Mouse (Mus musculus) midbrain, embryonic 16.5 days (tissue): Measurements from ENCODE around the gene Oat. TPM values are rescaled to one million over a fixed set of nuclear protein-coding genes. Genes with fewer than 3 reads are reported as not detected.

Source experiments
- ATAC-seq: fragments of 200-750 bp; cut with Nextera tagmentation; 2 replicates; pipeline ENCODE4 v1.8.0; 2017; ENCODE audit warnings: moderate TSS enrichment
- H3K27ac ChIP-seq: fragments of 300-500 bp; sonication (generic); 2 replicates; pipeline ENCODE4 v1.5.1; 2014; ENCODE audit warnings: mild to moderate bottlenecking, low read length, mixed read lengths
- H3K27me3 ChIP-seq: fragments of 300-500 bp; sonication (generic); 2 replicates; pipeline ENCODE4 v1.6.1; 2014; ENCODE audit warnings: low read depth, low read length, mixed read lengths; ENCODE audit not compliant: control insufficient read depth, insufficient read depth
- H3K36me3 ChIP-seq: fragments of 300-500 bp; sonication (generic); 2 replicates; pipeline ENCODE4 v1.6.1; 2014; ENCODE audit warnings: mild to moderate bottlenecking, low read length, moderate library complexity, mixed read lengths; ENCODE audit not compliant: control insufficient read depth, insufficient read depth
- H3K4me1 ChIP-seq: fragments of 300-500 bp; sonication (generic); 2 replicates; pipeline ENCODE4 v1.6.1; 2014; ENCODE audit warnings: mild to moderate bottlenecking, low read length, mixed read lengths; ENCODE audit not compliant: control insufficient read depth, insufficient read depth
- H3K4me2 ChIP-seq: fragments of 300-500 bp; sonication (generic); 2 replicates; pipeline ENCODE4 v1.6.1; 2014; ENCODE audit warnings: mild to moderate bottlenecking, low read length, mixed read lengths
- H3K4me3 ChIP-seq: fragments of 300-500 bp; sonication (generic); 2 replicates; pipeline ENCODE4 v1.5.1; 2014; ENCODE audit warnings: low read depth, mild to moderate bottlenecking, low read length, moderate library complexity, mixed read lengths
- H3K9ac ChIP-seq: fragments of 300-500 bp; sonication (generic); 2 replicates; pipeline ENCODE4 v1.6.1; 2014; ENCODE audit warnings: low read depth, low read length, mixed read lengths
- H3K9me3 ChIP-seq: fragments of 300-500 bp; sonication (generic); replicated peaks from 2 replicates; pipeline ENCODE4 v1.6.1; 2014; ENCODE audit warnings: mild to moderate bottlenecking, low read length, mixed read lengths; ENCODE audit not compliant: control insufficient read depth, poor library complexity, severe bottlenecking
- WGBS: fragments of 180-500 bp; shearing (Covaris S2); extraction: QIAGEN DNeasy Blood & Tissue Kit; methylation state at CpG from one replicate; pipeline ENCODE4 v1.1.7; 2014; 5-methylcytosine and 5-hydroxymethylcytosine counted together
- polyA plus RNA-seq: library from polyadenylated mRNA; unstranded; fragments of >200 nt; fragmentation: Nextera tagmentation; extraction: Ambion mirVana; gene quantifications from 2 replicates; pipeline ENCODE4 v1.2.1, GENCODE M21; 2015

Oat gene
- polyA plus RNA-seq, 1 experiment from 2014 or later, result 106 TPM

DNA sequence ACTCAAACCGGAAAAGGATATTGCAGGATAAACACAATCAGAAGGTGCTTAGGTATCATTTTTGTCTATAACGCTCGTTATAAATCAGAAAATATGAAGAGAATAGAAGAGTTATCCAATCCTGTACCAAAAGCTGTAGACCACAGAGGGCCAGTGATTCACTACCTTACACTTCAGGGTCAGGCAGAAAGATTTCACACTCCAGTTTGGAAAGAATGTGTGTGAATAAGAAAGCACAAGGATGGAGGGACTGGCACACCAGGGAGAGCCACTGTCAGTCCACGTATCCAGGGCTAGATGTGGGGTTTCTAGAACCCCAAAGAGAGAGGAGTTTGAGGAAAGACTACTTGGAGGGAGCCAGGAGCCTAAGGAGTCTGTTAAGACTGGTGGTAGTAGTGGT, 693 bp upstream of the Oat start:
- Histone ChIP-seq H3K36me3 (no peaks in the 10 kb centered on the region), H3K4me1 (peaks cover 6% of the 10 kb centered on the region; the same call in 1 of the 2 replicates), H3K9ac (no peak overlapping the region), H3K4me2 (peak overlapping the region; percentile 81), H3K4me3 (peak overlapping the region; percentile 78; the same call in 1 of the 2 replicates), H3K27ac (no peak overlapping the region), H3K27me3 (peaks cover 2% of the 10 kb centered on the region; the same call in 1 of the 2 replicates), H3K9me3 (no peaks in the 10 kb centered on the region)
- no peak for ATAC-seq
- whole genome bisulfite sequencing, result 68% methylated on average over 4 of the region's 4 CpGs

- H3K4me1 ChIP-seq, result peaks cover 6% of the 10 kb centered on the region; the same call in 1 of the 2 replicates
Observed at GRCm38 (mm10) chr7:132575623-132576022, 575 bp downstream of the Oat start.

DNA sequence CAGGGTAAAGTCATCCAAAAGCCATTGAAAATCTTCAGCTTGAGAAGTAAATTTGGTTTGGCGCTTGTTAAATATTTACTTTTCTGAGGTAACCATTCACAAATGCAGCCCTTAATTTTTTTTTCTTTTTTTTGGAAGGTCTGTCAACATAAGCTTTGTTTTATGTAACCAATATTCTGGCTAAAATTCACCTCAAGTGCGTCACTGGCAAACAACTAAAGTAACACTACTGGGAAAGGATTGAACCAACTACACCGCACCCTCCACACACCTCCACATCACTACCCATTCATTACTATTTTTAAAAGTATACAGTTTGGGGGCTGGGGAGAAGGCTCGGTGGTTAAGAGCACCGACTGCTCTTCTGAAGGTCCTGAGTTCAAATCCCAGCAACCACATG, 1.6 kb downstream of the Oat start:
- H3K27ac ChIP-seq, result no peak overlapping the region
- H3K36me3 ChIP-seq, result no peaks in the 10 kb centered on the region
- H3K4me3 ChIP-seq, result no peak overlapping the region
- H3K4me2 ChIP-seq, result no peak overlapping the region
- no peak for ATAC-seq
- H3K4me1 ChIP-seq, result peaks cover 6% of the 10 kb centered on the region; the same call in 1 of the 2 replicates
- H3K27me3 ChIP-seq, result peaks cover 2% of the 10 kb centered on the region; the same call in 1 of the 2 replicates
- no peak overlapping the region for H3K9ac ChIP-seq
- H3K9me3 ChIP-seq, result no peaks in the 10 kb centered on the region
- 97% methylated on average over 5 of the region's 5 CpGs for WGBS

More at GRCm38 (mm10) chr7:132575623-132576022, 575 bp downstream of the Oat start:
- Histone ChIP-seq H3K9ac (peak overlapping the region; percentile 74), H3K27me3 (peaks cover 2% of the 10 kb centered on the region; the same call in 1 of the 2 replicates), H3K4me2 (peak overlapping the region; percentile 81), H3K27ac (peak overlapping the region; percentile 86), H3K4me3 (peak overlapping the region; percentile 78), H3K9me3 (no peaks in the 10 kb centered on the region), H3K36me3 (no peaks in the 10 kb centered on the region)
- WGBS, result under 1% methylated on average over 13 of the region's 13 CpGs
- ATAC-seq, result peak; percentile 96

DNA sequence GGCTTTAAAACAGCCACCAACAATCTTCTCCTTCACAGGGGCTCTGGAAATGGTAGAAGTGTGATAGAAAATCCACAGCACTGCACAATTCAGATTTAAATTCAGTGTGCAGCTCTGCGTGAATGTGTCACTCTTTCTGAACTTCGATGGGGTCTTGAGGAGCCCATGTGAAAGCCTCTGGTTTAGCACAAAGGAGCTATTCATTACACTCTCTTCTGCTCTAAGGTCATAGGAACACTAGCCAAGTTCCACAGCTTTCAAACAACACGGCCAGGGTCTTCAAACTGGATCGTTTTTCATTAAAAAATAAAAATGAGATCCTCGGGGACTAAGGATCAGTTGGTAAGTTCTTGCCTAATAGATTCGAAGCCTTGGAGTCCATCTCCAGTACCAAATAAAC, 3.0 kb downstream of the Oat start:
- H3K4me3 ChIP-seq, result no peak overlapping the region
- no peaks in the 10 kb centered on the region for H3K9me3 ChIP-seq
- no peak overlapping the region for H3K9ac ChIP-seq
- WGBS, result 37% methylated on average over 6 of the region's 6 CpGs
- ATAC-seq, result no peak
- H3K4me2 ChIP-seq, result no peak overlapping the region
- H3K27me3 ChIP-seq, result peaks cover 2% of the 10 kb centered on the region; the same call in 1 of the 2 replicates
- no peaks in the 10 kb centered on the region for H3K36me3 ChIP-seq
- 0 out of 2 replicates have a peak overlapping the region, but pooled peaks have one; percentile 33 for H3K27ac ChIP-seq
- peaks cover 6% of the 10 kb centered on the region; the same call in 1 of the 2 replicates for H3K4me1 ChIP-seq

DNA sequence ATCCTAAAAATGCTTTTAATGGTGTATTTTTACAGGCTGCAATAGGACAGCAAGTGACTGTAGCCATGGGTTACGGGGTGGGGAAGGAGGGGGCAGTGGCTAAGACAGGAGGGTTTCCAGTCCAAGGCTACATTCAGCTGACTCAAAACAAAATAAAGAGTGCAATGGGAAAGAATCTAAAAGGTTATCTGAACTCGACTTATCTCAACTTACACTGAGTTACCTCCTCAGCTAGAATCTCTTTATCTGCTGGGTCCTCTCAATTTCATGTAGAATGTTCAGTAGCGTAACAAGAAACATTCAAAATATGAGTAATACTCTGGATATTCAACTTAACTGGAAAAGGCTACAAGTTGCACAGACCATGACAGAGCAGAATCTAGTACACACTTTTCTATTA, 3.5 kb downstream of the Oat start:
- Histone ChIP-seq H3K4me1 (peaks cover 6% of the 10 kb centered on the region; the same call in 1 of the 2 replicates), H3K4me3 (no peak overlapping the region), H3K27ac (0 out of 2 replicates have a peak overlapping the region, but pooled peaks have one; percentile 33), H3K9ac (no peak overlapping the region), H3K4me2 (no peak overlapping the region), H3K27me3 (peaks cover 2% of the 10 kb centered on the region; the same call in 1 of the 2 replicates), H3K36me3 (no peaks in the 10 kb centered on the region), H3K9me3 (no peaks in the 10 kb centered on the region)
- 86% methylated on average over 3 of the region's 3 CpGs for WGBS
- ATAC-seq, result no peak

- Histone ChIP-seq H3K36me3 (no peaks in the 10 kb centered on the region), H3K27me3 (no peaks in the 10 kb centered on the region), H3K4me1 (peaks cover 4% of the 10 kb centered on the region; the same call in 1 of the 2 replicates), H3K27ac (no peak overlapping the region), H3K4me3 (no peak overlapping the region), H3K9ac (no peak overlapping the region), H3K4me2 (no peak overlapping the region), H3K9me3 (no peaks in the 10 kb centered on the region)
- no peak for ATAC-seq
- 84% methylated on average over 8 of the region's 8 CpGs for WGBS
Observed at GRCm38 (mm10) chr7:132571481-132571880, 4.7 kb downstream of the Oat start.

DNA sequence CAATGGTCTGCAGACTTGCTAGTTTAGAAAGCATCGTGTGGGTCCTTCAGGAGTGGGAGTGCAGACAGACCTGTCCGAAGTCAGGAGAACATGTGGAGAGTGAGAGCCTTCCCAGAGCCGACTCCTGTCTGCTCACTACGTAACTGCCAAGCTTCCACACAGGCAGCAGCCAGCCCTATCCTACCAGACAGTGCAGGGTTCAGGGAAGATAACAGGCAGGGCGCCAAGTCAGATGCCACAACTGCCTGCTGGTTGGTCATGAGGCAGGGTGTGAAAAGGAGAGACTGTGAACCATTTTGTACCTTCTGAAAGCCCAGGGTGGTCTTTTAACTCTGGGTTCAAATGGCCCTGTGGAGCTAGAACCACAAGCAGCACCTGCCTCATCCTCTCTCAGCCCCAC, 6.1 kb downstream of the Oat start:
- no peak overlapping the region for H3K9ac ChIP-seq
- H3K27me3 ChIP-seq, result no peaks in the 10 kb centered on the region
- WGBS, result 85% methylated on average over 5 of the region's 5 CpGs
- no peaks in the 10 kb centered on the region for H3K9me3 ChIP-seq
- H3K4me1 ChIP-seq, result 0 out of 2 replicates have a peak, but pooled peaks cover 2% of the 10 kb centered on the region
- 0 out of 2 replicates have a peak, but pooled peaks cover 3% of the 10 kb centered on the region for H3K36me3 ChIP-seq
- no peak overlapping the region for H3K4me2 ChIP-seq
- ATAC-seq, result no peak
- H3K4me3 ChIP-seq, result no peak overlapping the region
- no peak overlapping the region for H3K27ac ChIP-seq

GRCm38 (mm10) chr7:132568817-132569216, 7.4 kb downstream of the Oat start:
- Histone ChIP-seq H3K4me1 (0 out of 2 replicates have a peak, but pooled peaks cover 2% of the 10 kb centered on the region), H3K9me3 (no peaks in the 10 kb centered on the region), H3K27me3 (no peaks in the 10 kb centered on the region), H3K27ac (no peak overlapping the region), H3K9ac (no peak overlapping the region), H3K36me3 (peaks cover 8% of the 10 kb centered on the region), H3K4me2 (no peak overlapping the region), H3K4me3 (no peak overlapping the region)
- 85% methylated on average over 6 of the region's 6 CpGs for WGBS
- no peak for ATAC-seq

GRCm38 (mm10) chr7:132565831-132566230, 10.4 kb downstream of the Oat start:
- Histone ChIP-seq H3K9ac (no peak overlapping the region), H3K4me3 (no peak overlapping the region), H3K27me3 (no peaks in the 10 kb centered on the region), H3K27ac (no peak overlapping the region), H3K36me3 (peaks cover 13% of the 10 kb centered on the region), H3K4me1 (no peaks in the 10 kb centered on the region), H3K9me3 (no peaks in the 10 kb centered on the region), H3K4me2 (no peak overlapping the region)
- 41% methylated on average over 1 of the region's 1 CpGs for WGBS
- ATAC-seq, result no peak
